Mouse (Mus musculus): Measurements from ENCODE around the gene Ranbp2.

DNA sequence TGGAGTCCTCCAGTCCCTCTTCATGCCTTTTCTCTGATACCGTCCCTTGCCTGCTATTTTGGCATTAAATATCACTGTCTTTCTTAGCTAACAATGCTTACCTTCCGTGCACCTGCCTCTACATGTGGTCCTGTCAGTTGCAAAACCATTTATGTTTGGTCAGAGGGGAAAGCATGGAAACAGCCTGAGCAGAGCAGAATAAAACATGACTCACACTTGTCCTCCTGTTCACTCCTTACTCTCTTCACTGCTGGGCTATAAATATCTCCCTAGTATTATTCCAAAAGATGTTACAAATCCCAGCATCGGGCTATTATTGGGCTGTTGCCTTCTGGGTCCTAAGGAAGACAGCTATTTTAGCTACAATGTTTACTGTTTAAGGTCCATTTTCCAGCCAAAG, 44.9 kb upstream of the Ranbp2 start:
- TF ChIP-seq CTCF (IDR thresholded peaks at IDR 0.05; ENCODE audit: control insufficient read depth, insufficient read depth, low read length) (no peak), POLR2A (IDR thresholded peaks at IDR 0.05; ENCODE audit: borderline replicate concordance, control insufficient read depth, low read depth, low read length) (no peak)

Measured in bone marrow, adult 2 months (tissue).